Mouse (Mus musculus) kidney, postnatal 25 days (tissue): Measurements from ENCODE around the gene Olfr60.

Experiments used
- DNase-seq, 2 experiments: peaks; one replicate each; pipeline ENCODE4 v3.0.0; 2021; ENCODE audit warnings: mixed read lengths in 2 of 2

Olfr60 gene

GRCm38 (mm10) chr7:140361571-140361970 is at the start of gene Olfr60:
Olfr60 (minus strand) TSS chr7:140361671.
- DNase-seq, result no peak

GRCm38 (mm10) chr7:140402818-140403217 is 41.3 kb upstream of the Olfr60 start, which contains the start of gene Olfr531:
Olfr531 (minus strand) TSS chr7:140402918.
- DNase-seq, result no peak

- no peak for DNase-seq
Measured at GRCm38 (mm10) chr7:140376911-140377310, 15.4 kb upstream of the Olfr60 start.

- no peak for DNase-seq
Measured at GRCm38 (mm10) chr7:140376231-140376630, 14.8 kb upstream of the Olfr60 start, which contains the start of gene Olfr530. Olfr530 (minus strand) TSS chr7:140376331.

GRCm38 (mm10) chr7:140374300-140374699 is 12.8 kb upstream of the Olfr60 start:
- no peak for DNase-seq

- no peak for DNase-seq
Measured at GRCm38 (mm10) chr7:140333717-140334116, 27.8 kb downstream of the Olfr60 start, which contains the start of gene Olfr527. Olfr527 (plus strand) TSS chr7:140334017.

- no peak for DNase-seq
Measured at GRCm38 (mm10) chr7:140329766-140330304, 31.6 kb downstream of the Olfr60 start.

GRCm38 (mm10) chr7:140321135-140321534 is 40.3 kb downstream of the Olfr60 start:
- no peak for DNase-seq

- no peak for DNase-seq
Measured at GRCm38 (mm10) chr7:140320558-140320957, 40.9 kb downstream of the Olfr60 start, which contains the start of gene Olfr525. Olfr525 (plus strand) TSS chr7:140320858.

- no peak for DNase-seq
Measured at GRCm38 (mm10) chr7:140319861-140320385, 41.5 kb downstream of the Olfr60 start.

- DNase-seq, result no peak
Measured at GRCm38 (mm10) chr7:140299416-140299815, 62.1 kb downstream of the Olfr60 start.

GRCm38 (mm10) chr7:140296876-140297275 is 64.6 kb downstream of the Olfr60 start:
- DNase-seq, result no peak

GRCm38 (mm10) chr7:140295746-140296145 is 65.7 kb downstream of the Olfr60 start:
- DNase-seq, result no peak
